Mouse (Mus musculus) kidney, embryonic 15.5 days (tissue): ENCODE measurements around the gene Rho. TPM values are rescaled to one million over a fixed set of nuclear protein-coding genes. Genes with fewer than 3 reads are reported as not detected.

Experiments used
- ATAC-seq: fragments of 200-750 bp; cut with Nextera tagmentation; replicated peaks from 2 replicates; pipeline ENCODE4 v1.8.0; 2017; ENCODE audit warnings: moderate TSS enrichment; ENCODE audit not compliant: low FRiP score
- H3K27ac ChIP-seq: fragments of 300-500 bp; sonication (generic); 2 replicates; pipeline ENCODE4 v1.5.1; 2015; ENCODE audit warnings: mild to moderate bottlenecking, inconsistent platforms
- H3K27me3 ChIP-seq: fragments of 300-500 bp; sonication (generic); 2 replicates; pipeline ENCODE4 v1.6.1; 2015; ENCODE audit warnings: inconsistent platforms
- H3K36me3 ChIP-seq: fragments of 300-500 bp; sonication (generic); 2 replicates; pipeline ENCODE4 v1.6.1; 2015; ENCODE audit warnings: inconsistent platforms
- H3K4me1 ChIP-seq: fragments of 300-500 bp; sonication (generic); 2 replicates; pipeline ENCODE4 v1.6.1; 2015; ENCODE audit warnings: inconsistent platforms
- H3K4me2 ChIP-seq: fragments of 300-500 bp; sonication (generic); 2 replicates; pipeline ENCODE4 v1.6.1; 2015; ENCODE audit warnings: moderate library complexity, mild to moderate bottlenecking, inconsistent platforms
- H3K4me3 ChIP-seq: fragments of 300-500 bp; sonication (generic); replicated peaks from 2 replicates; pipeline ENCODE4 v1.5.1; 2015; ENCODE audit warnings: mild to moderate bottlenecking, inconsistent platforms
- H3K9ac ChIP-seq: fragments of 300-500 bp; sonication (generic); 2 replicates; pipeline ENCODE4 v1.6.1; 2015; ENCODE audit warnings: mild to moderate bottlenecking, inconsistent platforms
- H3K9me3 ChIP-seq: fragments of 300-500 bp; sonication (generic); replicated peaks from 2 replicates; pipeline ENCODE4 v1.6.1; 2016; ENCODE audit warnings: inconsistent platforms
- WGBS: fragments of 180-500 bp; shearing (Covaris S2); methylation state at CpG from one replicate; pipeline ENCODE4 v1.1.7; 2015; ENCODE audit warnings: mixed read lengths; 5-methylcytosine and 5-hydroxymethylcytosine counted together
- polyA plus RNA-seq: library from polyadenylated mRNA; unstranded; fragments of >200 nt; fragmentation: Nextera tagmentation; extraction: Ambion mirVana; gene quantifications from 2 replicates; pipeline ENCODE4 v1.2.1, GENCODE M21; 2015

Rho gene
- polyA plus RNA-seq, 1 experiment from 2014 or later, result 0.14 TPM

GRCm38 (mm10) chr6:115916611-115917010 is 14.9 kb upstream of the Rho start:
- H3K27ac ChIP-seq, result no peak overlapping the region
- H3K4me3 ChIP-seq, result no peak overlapping the region
- H3K27me3 ChIP-seq, result no peaks in the 10 kb centered on the region
- no peak overlapping the region for H3K4me2 ChIP-seq
- no peaks in the 10 kb centered on the region for H3K9me3 ChIP-seq
- H3K36me3 ChIP-seq, result peaks cover 16% of the 10 kb centered on the region; the same call in 1 of the 2 replicates
- ATAC-seq, result no peak
- H3K4me1 ChIP-seq, result peaks cover 42% of the 10 kb centered on the region
- WGBS, result 66% methylated on average over 5 of the region's 5 CpGs
- H3K9ac ChIP-seq, result no peak overlapping the region

GRCm38 (mm10) chr6:115918615-115919014 is 12.9 kb upstream of the Rho start:
- WGBS, result 85% methylated on average over 1 of the region's 1 CpGs
- Histone ChIP-seq H3K36me3 (peaks cover 17% of the 10 kb centered on the region), H3K9ac (no peak overlapping the region), H3K4me1 (peaks cover 33% of the 10 kb centered on the region), H3K27ac (no peak overlapping the region), H3K27me3 (no peaks in the 10 kb centered on the region), H3K9me3 (no peaks in the 10 kb centered on the region), H3K4me3 (no peak overlapping the region), H3K4me2 (no peak overlapping the region)
- no peak for ATAC-seq

GRCm38 (mm10) chr6:115919876-115920275 is 11.7 kb upstream of the Rho start:
- Histone ChIP-seq H3K4me1 (peaks cover 25% of the 10 kb centered on the region), H3K9me3 (no peaks in the 10 kb centered on the region), H3K4me3 (no peak overlapping the region), H3K36me3 (peaks cover 13% of the 10 kb centered on the region), H3K4me2 (no peak overlapping the region), H3K27me3 (no peaks in the 10 kb centered on the region), H3K27ac (no peak overlapping the region), H3K9ac (no peak overlapping the region)
- ATAC-seq, result no peak
- 88% methylated on average over 5 of the region's 5 CpGs for WGBS

GRCm38 (mm10) chr6:115924829-115925228 is 6.7 kb upstream of the Rho start:
- Histone ChIP-seq H3K27ac (no peak overlapping the region), H3K27me3 (no peaks in the 10 kb centered on the region), H3K36me3 (peaks cover 3% of the 10 kb centered on the region; the same call in 1 of the 2 replicates), H3K4me3 (no peak overlapping the region), H3K4me2 (no peak overlapping the region), H3K9ac (no peak overlapping the region), H3K9me3 (no peaks in the 10 kb centered on the region), H3K4me1 (peaks cover 13% of the 10 kb centered on the region)
- peak; percentile 59 for ATAC-seq
- 37% methylated on average over 6 of the region's 6 CpGs for WGBS

- Histone ChIP-seq H3K9me3 (no peaks in the 10 kb centered on the region), H3K9ac (no peak overlapping the region), H3K4me2 (no peak overlapping the region), H3K4me1 (peaks cover 22% of the 10 kb centered on the region), H3K4me3 (no peak overlapping the region), H3K27me3 (no peaks in the 10 kb centered on the region), H3K36me3 (peaks cover 3% of the 10 kb centered on the region; the same call in 1 of the 2 replicates), H3K27ac (no peak overlapping the region)
- 82% methylated on average over 10 of the region's 10 CpGs for WGBS
- ATAC-seq, result no peak
These were observed 5.1 kb upstream of the Rho start for GRCm38 (mm10) chr6:115926416-115926815.

GRCm38 (mm10) chr6:115927292-115928242 is 4.0 kb upstream of the Rho start:
- Histone ChIP-seq H3K4me1 (peaks cover 22% of the 10 kb centered on the region), H3K9ac (no peak overlapping the region), H3K4me3 (no peak overlapping the region), H3K27me3 (no peaks in the 10 kb centered on the region), H3K4me2 (no peak overlapping the region), H3K36me3 (peaks cover 3% of the 10 kb centered on the region; the same call in 1 of the 2 replicates), H3K9me3 (no peaks in the 10 kb centered on the region), H3K27ac (no peak overlapping the region)
- ATAC-seq, result no peak
- WGBS, result 82% methylated on average over 10 of the region's 10 CpGs

GRCm38 (mm10) chr6:115930018-115930417 is 1.5 kb upstream of the Rho start:
- peak; percentile 19; the same call in 1 of the 2 replicates for ATAC-seq
- Histone ChIP-seq H3K4me1 (peaks cover 16% of the 10 kb centered on the region), H3K4me3 (no peak overlapping the region), H3K9me3 (no peaks in the 10 kb centered on the region), H3K9ac (no peak overlapping the region), H3K27ac (no peak overlapping the region), H3K36me3 (no peaks in the 10 kb centered on the region), H3K4me2 (no peak overlapping the region), H3K27me3 (no peaks in the 10 kb centered on the region)
- 25% methylated on average over 5 of the region's 5 CpGs for WGBS

- ATAC-seq, result no peak
- Histone ChIP-seq H3K4me1 (peaks cover 13% of the 10 kb centered on the region; the same call in 1 of the 2 replicates), H3K4me3 (no peak overlapping the region), H3K4me2 (no peak overlapping the region), H3K9ac (no peak overlapping the region), H3K27ac (no peak overlapping the region), H3K9me3 (no peaks in the 10 kb centered on the region), H3K27me3 (no peaks in the 10 kb centered on the region), H3K36me3 (no peaks in the 10 kb centered on the region)
- 83% methylated on average over 3 of the region's 3 CpGs for WGBS
These were observed 843 bp downstream of the Rho start for GRCm38 (mm10) chr6:115932391-115932790.

GRCm38 (mm10) chr6:115935544-115935943 is 4.0 kb downstream of the Rho start:
- Histone ChIP-seq H3K9me3 (no peaks in the 10 kb centered on the region), H3K27ac (no peak overlapping the region), H3K4me1 (peaks cover 5% of the 10 kb centered on the region; the same call in 1 of the 2 replicates), H3K4me3 (no peak overlapping the region), H3K9ac (no peak overlapping the region), H3K4me2 (no peak overlapping the region), H3K36me3 (no peaks in the 10 kb centered on the region), H3K27me3 (no peaks in the 10 kb centered on the region)
- WGBS, result 75% methylated on average over 8 of the region's 8 CpGs
- no peak for ATAC-seq

- 83% methylated on average over 2 of the region's 2 CpGs for WGBS
- no peak overlapping the region for H3K4me3 ChIP-seq
These were observed 6.5 kb downstream of the Rho start for GRCm38 (mm10) chr6:115938011-115938410.

GRCm38 (mm10) chr6:115938798-115939197 is 7.2 kb downstream of the Rho start:
- peaks cover 10% of the 10 kb centered on the region for H3K4me1 ChIP-seq
- no peak overlapping the region for H3K4me2 ChIP-seq
- no peak overlapping the region for H3K4me3 ChIP-seq
- no peak overlapping the region for H3K9ac ChIP-seq
- H3K9me3 ChIP-seq, result no peaks in the 10 kb centered on the region
- no peak overlapping the region for H3K27ac ChIP-seq
- no peaks in the 10 kb centered on the region for H3K27me3 ChIP-seq
- ATAC-seq, result no peak
- H3K36me3 ChIP-seq, result no peaks in the 10 kb centered on the region
- WGBS, result 70% methylated on average over 1 of the region's 1 CpGs

More at GRCm38 (mm10) chr6:115938011-115938410, 6.5 kb downstream of the Rho start:
- no peaks in the 10 kb centered on the region for H3K9me3 ChIP-seq
- no peaks in the 10 kb centered on the region for H3K27me3 ChIP-seq
- no peaks in the 10 kb centered on the region for H3K36me3 ChIP-seq
- ATAC-seq, result no peak
- H3K4me2 ChIP-seq, result no peak overlapping the region
- H3K4me1 ChIP-seq, result peaks cover 6% of the 10 kb centered on the region
- no peak overlapping the region for H3K9ac ChIP-seq
- H3K27ac ChIP-seq, result no peak overlapping the region

GRCm38 (mm10) chr6:115940603-115941002 is 9.1 kb downstream of the Rho start:
- Histone ChIP-seq H3K36me3 (no peaks in the 10 kb centered on the region), H3K27ac (no peak overlapping the region), H3K4me1 (peaks cover 10% of the 10 kb centered on the region), H3K4me2 (no peak overlapping the region), H3K27me3 (no peaks in the 10 kb centered on the region), H3K9me3 (no peaks in the 10 kb centered on the region), H3K4me3 (no peak overlapping the region), H3K9ac (no peak overlapping the region)
- no peak for ATAC-seq
- 78% methylated on average over 1 of the region's 1 CpGs for WGBS
